Mouse (Mus musculus) E14TG2a.4 (cell line): ENCODE measurements around the gene Slc29a3.

Experiments used
- CTCF ChIP-seq: conservative IDR thresholded peaks from 2 replicates; pipeline ENCODE4 v1.5.1; 2014; ENCODE audit warnings: low read length
- POU5F1 ChIP-seq: IDR thresholded peaks from 2 replicates; pipeline ENCODE4 v1.6.1; 2014; ENCODE audit warnings: low read length, borderline replicate concordance

GRCm38 (mm10) chr10:60752040-60753020, at the start of gene Slc29a3:
- TF ChIP-seq CTCF = no peak; the same call in 1 of the 2 replicates
- TF ChIP-seq POU5F1 = no peak
